Mouse (Mus musculus) midbrain, embryonic 16.5 days (tissue): ENCODE data around the gene Spag7. TPM values are rescaled to one million over a fixed set of nuclear protein-coding genes. Genes with fewer than 3 reads are reported as not detected.

ENCODE experiments used
- ATAC-seq: fragments of 200-750 bp; cut with Nextera tagmentation; 2 replicates; pipeline ENCODE4 v1.8.0; 2017; ENCODE audit warnings: moderate TSS enrichment
- H3K27ac ChIP-seq: fragments of 300-500 bp; sonication (generic); 2 replicates; pipeline ENCODE4 v1.5.1; 2014; ENCODE audit warnings: mild to moderate bottlenecking, low read length, mixed read lengths
- H3K27me3 ChIP-seq: fragments of 300-500 bp; sonication (generic); 2 replicates; pipeline ENCODE4 v1.6.1; 2014; ENCODE audit warnings: low read depth, low read length, mixed read lengths; ENCODE audit not compliant: control insufficient read depth, insufficient read depth
- H3K36me3 ChIP-seq: fragments of 300-500 bp; sonication (generic); 2 replicates; pipeline ENCODE4 v1.6.1; 2014; ENCODE audit warnings: mild to moderate bottlenecking, low read length, moderate library complexity, mixed read lengths; ENCODE audit not compliant: control insufficient read depth, insufficient read depth
- H3K4me1 ChIP-seq: fragments of 300-500 bp; sonication (generic); 2 replicates; pipeline ENCODE4 v1.6.1; 2014; ENCODE audit warnings: mild to moderate bottlenecking, low read length, mixed read lengths; ENCODE audit not compliant: control insufficient read depth, insufficient read depth
- H3K4me2 ChIP-seq: fragments of 300-500 bp; sonication (generic); 2 replicates; pipeline ENCODE4 v1.6.1; 2014; ENCODE audit warnings: mild to moderate bottlenecking, low read length, mixed read lengths
- H3K4me3 ChIP-seq: fragments of 300-500 bp; sonication (generic); 2 replicates; pipeline ENCODE4 v1.5.1; 2014; ENCODE audit warnings: low read depth, mild to moderate bottlenecking, low read length, moderate library complexity, mixed read lengths
- H3K9ac ChIP-seq: fragments of 300-500 bp; sonication (generic); 2 replicates; pipeline ENCODE4 v1.6.1; 2014; ENCODE audit warnings: low read depth, low read length, mixed read lengths
- H3K9me3 ChIP-seq: fragments of 300-500 bp; sonication (generic); replicated peaks from 2 replicates; pipeline ENCODE4 v1.6.1; 2014; ENCODE audit warnings: mild to moderate bottlenecking, low read length, mixed read lengths; ENCODE audit not compliant: control insufficient read depth, poor library complexity, severe bottlenecking
- WGBS: fragments of 180-500 bp; shearing (Covaris S2); extraction: QIAGEN DNeasy Blood & Tissue Kit; methylation state at CpG from one replicate; pipeline ENCODE4 v1.1.7; 2014; 5-methylcytosine and 5-hydroxymethylcytosine counted together
- polyA plus RNA-seq: library from polyadenylated mRNA; unstranded; fragments of >200 nt; fragmentation: Nextera tagmentation; extraction: Ambion mirVana; gene quantifications from 2 replicates; pipeline ENCODE4 v1.2.1, GENCODE M21; 2015

The Spag7 gene
- polyA plus RNA-seq, 1 experiment from 2014 or later = 151 TPM

GRCm38 (mm10) chr11:70644564-70645103, 24.6 kb downstream of the Spag7 start:
- Histone ChIP-seq H3K27ac (no peak overlapping the region), H3K4me1 (peaks cover 24% of the 10 kb centered on the region), H3K36me3 (peaks cover 15% of the 10 kb centered on the region), H3K27me3 (no peaks in the 10 kb centered on the region), H3K9me3 (no peaks in the 10 kb centered on the region), H3K9ac (no peak overlapping the region), H3K4me2 (no peak overlapping the region), H3K4me3 (no peak overlapping the region)
- WGBS = 97% methylated on average over 8 of the region's 8 CpGs
- ATAC-seq = no peak

DNA sequence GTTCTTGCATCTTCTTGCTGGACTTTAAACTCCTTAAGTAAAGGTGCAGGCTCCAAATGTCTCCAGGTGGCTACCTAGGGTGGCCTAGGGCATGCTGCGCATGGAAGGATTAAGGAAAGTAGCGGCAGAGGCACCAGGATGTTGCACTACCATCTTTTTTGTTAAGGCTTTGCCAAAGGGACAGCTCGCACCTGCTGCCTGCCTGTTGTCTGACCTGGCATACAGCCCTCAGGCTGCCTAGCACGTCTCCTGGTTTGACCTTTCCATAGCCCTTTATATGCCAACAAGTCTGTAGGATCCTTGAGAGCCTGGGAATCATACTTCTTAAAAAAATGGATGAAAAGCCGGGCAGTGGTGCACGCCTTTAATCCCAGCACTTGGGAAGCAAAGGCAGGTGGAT, 26.2 kb downstream of the Spag7 start:
- no peak overlapping the region for H3K4me2 ChIP-seq
- no peak overlapping the region for H3K4me3 ChIP-seq
- no peaks in the 10 kb centered on the region for H3K9me3 ChIP-seq
- peaks cover 14% of the 10 kb centered on the region for H3K4me1 ChIP-seq
- no peaks in the 10 kb centered on the region for H3K27me3 ChIP-seq
- no peak overlapping the region for H3K27ac ChIP-seq
- no peak overlapping the region for H3K9ac ChIP-seq
- ATAC-seq = no peak
- WGBS = 88% methylated on average over 6 of the region's 6 CpGs
- H3K36me3 ChIP-seq = peaks cover 12% of the 10 kb centered on the region

DNA sequence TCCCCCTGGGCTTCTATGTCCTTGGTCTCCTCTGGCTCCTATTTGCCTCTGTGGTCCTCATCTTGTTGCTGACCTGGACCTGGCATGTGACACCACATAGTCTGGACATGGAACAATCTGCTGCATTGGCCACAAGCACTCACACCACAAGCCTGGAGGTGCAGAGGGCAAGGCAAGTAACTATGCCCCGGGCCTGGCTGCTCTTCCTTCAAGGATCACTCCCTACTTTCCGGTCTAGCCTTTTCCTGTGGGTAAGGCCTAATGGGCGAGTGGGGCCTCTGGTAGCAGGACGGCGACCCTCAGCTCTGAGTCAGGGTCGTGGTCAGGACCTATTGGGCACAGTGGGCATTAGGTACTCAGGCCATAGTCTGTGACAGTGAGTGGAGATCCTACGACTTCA, 28.0 kb downstream of the Spag7 start:
- ATAC-seq = no peak
- no peak overlapping the region for H3K4me2 ChIP-seq
- H3K9me3 ChIP-seq = no peaks in the 10 kb centered on the region
- H3K36me3 ChIP-seq = peaks cover 12% of the 10 kb centered on the region
- H3K4me3 ChIP-seq = no peak overlapping the region
- 83% methylated on average over 7 of the region's 7 CpGs for WGBS
- no peaks in the 10 kb centered on the region for H3K27me3 ChIP-seq
- H3K4me1 ChIP-seq = peaks cover 11% of the 10 kb centered on the region
- no peak overlapping the region for H3K27ac ChIP-seq
- no peak overlapping the region for H3K9ac ChIP-seq

DNA sequence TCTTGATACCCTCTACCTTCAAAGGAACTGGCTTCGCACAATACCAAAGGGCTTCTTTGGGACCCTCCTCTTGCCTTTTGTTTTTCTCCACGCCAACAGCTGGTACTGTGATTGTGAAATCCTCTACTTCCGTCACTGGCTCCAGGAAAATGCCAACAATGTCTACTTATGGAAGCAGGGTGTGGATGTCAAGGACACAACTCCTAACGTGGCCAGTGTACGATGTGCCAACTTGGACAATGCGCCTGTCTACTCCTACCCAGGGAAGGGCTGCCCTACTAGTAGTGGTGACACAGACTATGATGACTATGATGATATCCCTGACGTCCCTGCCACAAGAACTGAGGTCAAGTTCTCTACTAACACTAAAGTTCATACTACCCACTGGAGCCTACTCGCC, 29.2 kb downstream of the Spag7 start:
- WGBS = 86% methylated on average over 8 of the region's 8 CpGs
- Histone ChIP-seq H3K27me3 (no peaks in the 10 kb centered on the region), H3K4me3 (no peak overlapping the region), H3K9me3 (no peaks in the 10 kb centered on the region), H3K4me2 (no peak overlapping the region), H3K9ac (no peak overlapping the region), H3K36me3 (peaks cover 9% of the 10 kb centered on the region), H3K4me1 (no peaks in the 10 kb centered on the region), H3K27ac (no peak overlapping the region)
- ATAC-seq = no peak

GRCm38 (mm10) chr11:70638714-70639278, 30.4 kb downstream of the Spag7 start, which contains the start of gene Gp1ba:
TSS of gene Gp1ba (plus strand) at chr11:70639122.
- no peak within 1 kb of the TSS for H3K9ac ChIP-seq
- H3K9me3 ChIP-seq = no peaks in the 10 kb centered on the region
- H3K27ac ChIP-seq = no peak within 1 kb of the TSS
- H3K4me3 ChIP-seq = no peak within 1 kb of the TSS
- ATAC-seq = no peak
- H3K27me3 ChIP-seq = no peaks in the 10 kb centered on the region
- WGBS = 60% methylated on average over 5 of the region's 5 CpGs
- no peaks in the 10 kb centered on the region for H3K4me1 ChIP-seq
- H3K36me3 ChIP-seq = no peaks in the 10 kb centered on the region
- H3K4me2 ChIP-seq = no peak within 1 kb of the TSS

DNA sequence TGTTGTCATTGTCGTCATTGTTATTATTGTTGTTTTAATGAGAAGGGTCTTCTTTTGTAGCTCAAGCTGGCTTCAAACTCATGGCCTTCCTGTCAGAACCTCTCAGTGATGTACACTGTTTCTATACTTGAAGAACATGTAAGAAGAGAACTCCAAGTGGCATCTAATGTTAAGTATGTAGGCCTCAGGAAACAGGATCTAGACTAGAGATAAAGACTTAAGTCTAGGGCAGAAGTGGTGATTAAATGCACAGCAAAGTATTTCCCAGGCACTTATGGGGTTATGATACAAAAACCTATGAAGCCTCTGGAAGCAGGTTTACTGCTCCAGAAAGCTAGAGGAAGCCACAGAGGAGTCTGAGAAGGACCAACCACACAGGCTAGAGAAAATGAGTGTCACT, 30.9 kb downstream of the Spag7 start:
- no peaks in the 10 kb centered on the region for H3K4me1 ChIP-seq
- WGBS = 79% methylated on average over 1 of the region's 1 CpGs
- H3K4me2 ChIP-seq = no peak overlapping the region
- no peaks in the 10 kb centered on the region for H3K9me3 ChIP-seq
- H3K9ac ChIP-seq = no peak overlapping the region
- no peak overlapping the region for H3K4me3 ChIP-seq
- ATAC-seq = no peak
- no peak overlapping the region for H3K27ac ChIP-seq
- H3K36me3 ChIP-seq = no peaks in the 10 kb centered on the region
- no peaks in the 10 kb centered on the region for H3K27me3 ChIP-seq

DNA sequence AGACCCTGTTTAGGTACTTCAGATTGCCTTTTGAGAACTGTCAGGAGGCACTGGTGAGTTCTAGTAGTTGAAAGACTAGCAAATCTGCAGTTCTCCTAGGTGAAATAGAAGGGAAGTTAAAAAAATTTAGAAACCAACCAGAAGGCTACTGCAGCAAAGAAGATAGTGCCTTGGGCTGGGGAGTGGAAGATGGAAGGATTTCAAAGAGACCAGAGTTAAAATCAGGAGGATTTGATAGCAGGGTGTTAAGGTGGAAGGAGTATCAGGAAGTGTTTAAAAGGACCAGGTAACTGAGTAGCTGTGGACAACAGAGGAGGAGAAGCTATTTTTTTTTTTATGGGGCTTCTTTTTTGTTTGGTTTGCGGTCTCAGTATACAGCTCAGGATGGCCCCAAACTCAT, 31.5 kb downstream of the Spag7 start:
- Histone ChIP-seq H3K27ac (no peak overlapping the region), H3K36me3 (no peaks in the 10 kb centered on the region), H3K9me3 (no peaks in the 10 kb centered on the region), H3K9ac (no peak overlapping the region), H3K4me2 (no peak overlapping the region), H3K4me1 (no peaks in the 10 kb centered on the region), H3K4me3 (no peak overlapping the region), H3K27me3 (no peaks in the 10 kb centered on the region)
- no peak for ATAC-seq
- WGBS = 94% methylated on average over 1 of the region's 1 CpGs

DNA sequence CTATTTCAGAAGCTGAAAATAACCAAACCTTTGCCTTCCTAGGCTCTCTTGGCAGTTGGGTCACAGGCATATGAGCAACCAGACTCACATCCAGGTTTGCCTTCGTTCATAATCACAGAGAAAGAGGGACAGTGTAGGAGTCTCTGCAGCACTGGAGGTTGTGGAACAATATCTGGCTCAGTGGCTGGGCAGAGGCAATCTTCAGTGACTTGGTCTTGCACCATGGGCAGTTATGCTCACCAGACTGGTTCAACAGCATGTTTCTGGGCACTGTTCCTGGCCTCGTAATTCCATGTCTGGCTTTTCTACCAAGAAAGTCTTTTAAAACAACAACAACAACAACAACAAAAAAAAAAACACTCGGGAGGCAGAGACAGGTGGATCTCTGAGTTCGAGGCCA, 33.6 kb downstream of the Spag7 start:
- Histone ChIP-seq H3K27me3 (no peaks in the 10 kb centered on the region), H3K27ac (no peak overlapping the region), H3K4me1 (no peaks in the 10 kb centered on the region), H3K9me3 (no peaks in the 10 kb centered on the region), H3K4me2 (no peak overlapping the region), H3K4me3 (no peak overlapping the region), H3K36me3 (no peaks in the 10 kb centered on the region), H3K9ac (no peak overlapping the region)
- no peak for ATAC-seq
- WGBS = 81% methylated on average over 4 of the region's 4 CpGs

- no peak overlapping the region for H3K27ac ChIP-seq
- H3K9me3 ChIP-seq = no peaks in the 10 kb centered on the region
- no peak for ATAC-seq
- H3K9ac ChIP-seq = no peak overlapping the region
- H3K4me2 ChIP-seq = no peak overlapping the region
- no peak overlapping the region for H3K4me3 ChIP-seq
- H3K27me3 ChIP-seq = no peaks in the 10 kb centered on the region
- no peaks in the 10 kb centered on the region for H3K36me3 ChIP-seq
- no peaks in the 10 kb centered on the region for H3K4me1 ChIP-seq
- 70% methylated on average over 7 of the region's 7 CpGs for WGBS
Observed at GRCm38 (mm10) chr11:70630129-70630528, 39.1 kb downstream of the Spag7 start.
